Mouse (Mus musculus) adrenal gland, postnatal 36 days (tissue): ENCODE measurements around the gene Krtap9-3. TPM values are rescaled to one million over a fixed set of nuclear protein-coding genes. Genes with fewer than 3 reads are reported as not detected.

Experiments
- DNase-seq, 2 experiments: peaks; one replicate each; pipeline ENCODE4 v3.0.0; 2021; ENCODE audit warnings: mixed read lengths in 1 of 2
- total RNA-seq, 2 experiments: library from RNA; stranded (reverse); gene quantifications; 2 replicates each; pipeline ENCODE4 v1.2.3; 2021

Krtap9-3 gene
- total RNA-seq, 2 experiments from 2014 or later: not detected

- DNase-seq: no peak
These were observed 31.4 kb downstream of the Krtap9-3 start, which contains the start of gene Krtap3-1 for GRCm38 (mm10) chr11:99566530-99566929. TSS of gene Krtap3-1 (minus strand) at chr11:99566630.

- peak in 1 of 2 experiments; percentile 1 for DNase-seq
These were observed 35.3 kb downstream of the Krtap9-3 start for GRCm38 (mm10) chr11:99562580-99562979.

- no peak for DNase-seq
These were observed 38.5 kb downstream of the Krtap9-3 start, which contains the start of gene Gm11939 for GRCm38 (mm10) chr11:99559366-99559765. TSS of gene Gm11939 (minus strand) at chr11:99559466.

- no peak for DNase-seq
These were observed 39.7 kb downstream of the Krtap9-3 start for GRCm38 (mm10) chr11:99557976-99558745.

- no peak for DNase-seq
These were observed 41.2 kb downstream of the Krtap9-3 start, which contains the start of gene Krtap3-2 for GRCm38 (mm10) chr11:99556753-99557152. TSS of gene Krtap3-2 (minus strand) at chr11:99556853.

- DNase-seq: no peak
These were observed 41.7 kb downstream of the Krtap9-3 start for GRCm38 (mm10) chr11:99556195-99556594.

- no peak for DNase-seq
These were observed 47.1 kb downstream of the Krtap9-3 start, which contains the start of gene Krtap3-3 for GRCm38 (mm10) chr11:99550765-99551164. TSS of gene Krtap3-3 (minus strand) at chr11:99550865.

GRCm38 (mm10) chr11:99547892-99548291 lies 50.0 kb downstream of the Krtap9-3 start:
- no peak for DNase-seq

Other genes starting within 250 kb of the Krtap9-3 start
- gene Krt27, start 247.0 kb downstream of the Krtap9-3 start, total RNA-seq: not detected
- not detected for gene Krt28, start 223.2 kb downstream of the Krtap9-3 start, total RNA-seq
- gene Krt10, start 208.7 kb downstream of the Krtap9-3 start, total RNA-seq: 1 to 10 TPM; 4.4 to 6.4 TPM
- not detected for gene Krt12, start 175.8 kb downstream of the Krtap9-3 start, total RNA-seq
- gene Krt20, start 160.0 kb downstream of the Krtap9-3 start, total RNA-seq: under 1 TPM in 1 of 2 experiments, not detected in 1; 0.26 TPM
- under 1 TPM in 1 of 2 experiments, not detected in 1; 0.16 TPM for gene Krt23, start 105.0 kb downstream of the Krtap9-3 start, total RNA-seq
- not detected for gene Krt39, start 76.8 kb downstream of the Krtap9-3 start, total RNA-seq
- gene Krt40, start 54.9 kb downstream of the Krtap9-3 start, total RNA-seq: not detected
- gene Krtap3-3, start 47.2 kb downstream of the Krtap9-3 start, total RNA-seq: not detected
- gene Krtap3-2, start 41.3 kb downstream of the Krtap9-3 start, total RNA-seq: not detected
- not detected for gene Gm11939, start 38.6 kb downstream of the Krtap9-3 start, total RNA-seq
- not detected for gene Krtap3-1, start 31.5 kb downstream of the Krtap9-3 start, total RNA-seq
- gene Krtap1-5, start 17.1 kb downstream of the Krtap9-3 start, total RNA-seq: not detected
- not detected for gene Krtap1-4, start 14.5 kb downstream of the Krtap9-3 start, total RNA-seq
- not detected for gene Krtap1-3, start 6.8 kb downstream of the Krtap9-3 start, total RNA-seq
- not detected for gene Gm11938, start 5.2 kb upstream of the Krtap9-3 start, total RNA-seq
- gene Gm11937, start 12.1 kb upstream of the Krtap9-3 start, total RNA-seq: not detected
- not detected for gene Krtap2-4, start 16.7 kb upstream of the Krtap9-3 start, total RNA-seq
- gene Gm11562, start 22.3 kb upstream of the Krtap9-3 start, total RNA-seq: not detected
- not detected for gene Krtap4-1, start 30.1 kb upstream of the Krtap9-3 start, total RNA-seq
- gene Krtap4-2, start 37.0 kb upstream of the Krtap9-3 start, total RNA-seq: not detected
- gene Krtap4-7, start 46.0 kb upstream of the Krtap9-3 start, total RNA-seq: not detected
- not detected for gene Gm11555, start 52.1 kb upstream of the Krtap9-3 start, total RNA-seq
- not detected for gene Gm11563, start 60.9 kb upstream of the Krtap9-3 start, total RNA-seq
- not detected for gene Krtap4-6, start 67.9 kb upstream of the Krtap9-3 start, total RNA-seq
- not detected for gene Gm14190, start 92.6 kb upstream of the Krtap9-3 start, total RNA-seq
- not detected for gene Gm14180, start 136.2 kb upstream of the Krtap9-3 start, total RNA-seq
- not detected for gene Gm11595, start 174.8 kb upstream of the Krtap9-3 start, total RNA-seq
- gene Krtap4-8, start 182.6 kb upstream of the Krtap9-3 start, total RNA-seq: not detected
- gene Krtap4-9, start 187.1 kb upstream of the Krtap9-3 start, total RNA-seq: not detected
- not detected for gene Gm11596, start 195.4 kb upstream of the Krtap9-3 start, total RNA-seq
- not detected for gene Gm11569, start 200.8 kb upstream of the Krtap9-3 start, total RNA-seq
- gene Gm11554, start 206.3 kb upstream of the Krtap9-3 start, total RNA-seq: not detected
- gene Krtap4-13, start 211.8 kb upstream of the Krtap9-3 start, total RNA-seq: not detected
- gene Gm11564, start 217.6 kb upstream of the Krtap9-3 start, total RNA-seq: not detected
- gene 2300003K06Rik, start 240.0 kb upstream of the Krtap9-3 start, total RNA-seq: not detected